In the genomic region with DNA sequence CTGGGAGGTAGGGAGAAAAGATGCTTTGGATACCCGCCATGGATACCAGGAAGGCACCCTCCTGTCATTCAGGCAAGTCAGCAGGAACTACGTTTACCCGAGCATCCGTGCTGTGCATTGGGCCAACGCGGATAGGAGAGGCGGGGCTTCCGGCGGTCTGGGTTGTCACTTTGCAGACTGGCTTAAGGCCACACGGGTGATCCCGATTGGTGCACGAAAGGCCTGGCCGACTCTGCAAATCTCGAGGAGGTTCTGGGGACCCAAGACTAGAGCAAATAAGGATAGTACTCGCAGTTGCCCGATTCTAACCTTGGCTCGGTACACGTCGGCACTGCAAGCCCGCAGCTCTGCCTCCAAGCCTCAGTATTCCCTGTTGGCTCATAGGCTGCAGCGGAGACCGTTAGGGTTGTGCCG, we compare ENCODE assay signal across 8 mouse cellular contexts. TPM values are rescaled to one million over a fixed set of nuclear protein-coding genes. Genes with fewer than 3 reads are reported as not detected.
DNase-seq lines count a peak whose midpoint lies in the region; ATAC-seq lines count a peak whose summit lies in the region.

A gene (plus strand): TSS at position 161 of the 414 bp plus-strand sequence.

- H3K4me1 ChIP-seq in embryonic facial prominence, embryonic 13.5 days = peaks cover 16% of the 10 kb centered on the region
- H3K4me1 ChIP-seq in limb, embryonic 11.5 days (ENCODE audit: control insufficient read depth, insufficient read depth, low read length) = peaks cover 6% of the 10 kb centered on the region; the same call in 1 of the 2 replicates
- H3K4me1 ChIP-seq in midbrain, embryonic 13.5 days (replicated peaks) = peaks cover 31% of the 10 kb centered on the region

- DNase-seq in 416B (ENCODE audit: low read depth) = peak; percentile 94
- DNase-seq in adrenal gland, postnatal 4 days (ENCODE audit: low spot score in 2 of 2) = peak; percentile 57 to 84
- DNase-seq in heart, adult 11 months = peak; percentile 99
- peak; percentile 91 for DNase-seq in kidney, adult 18-20 months
- peak; percentile 88 for DNase-seq in limb, embryonic 11.5 days (ENCODE audit: low spot score)
- peak; percentile 76 for DNase-seq in spleen, adult 12 weeks (ENCODE audit: low spot score)

- peak within 1 kb of the TSS; percentile 79 for H3K4me3 ChIP-seq in embryonic facial prominence, embryonic 13.5 days
- H3K4me3 ChIP-seq in limb, embryonic 11.5 days (ENCODE audit: low read depth, low read length) = peak within 1 kb of the TSS; percentile 86
- H3K4me3 ChIP-seq in midbrain, embryonic 13.5 days (replicated peaks) = peak within 1 kb of the TSS; percentile 87

- H3K9me3 ChIP-seq in embryonic facial prominence, embryonic 13.5 days = no peaks in the 10 kb centered on the region
- no peaks in the 10 kb centered on the region for H3K9me3 ChIP-seq in limb, embryonic 11.5 days (ENCODE audit: control insufficient read depth, low read length)
- no peaks in the 10 kb centered on the region for H3K9me3 ChIP-seq in midbrain, embryonic 13.5 days

- peak within 1 kb of the TSS; percentile 89 for H3K27ac ChIP-seq in embryonic facial prominence, embryonic 13.5 days
- H3K27ac ChIP-seq in limb, embryonic 11.5 days (replicated peaks; ENCODE audit: low read depth, low read length) = peak within 1 kb of the TSS; percentile 75
- H3K27ac ChIP-seq in midbrain, embryonic 13.5 days = peak within 1 kb of the TSS; percentile 83

- peaks cover 23% of the 10 kb centered on the region for H3K36me3 ChIP-seq in embryonic facial prominence, embryonic 13.5 days
- H3K36me3 ChIP-seq in limb, embryonic 11.5 days (ENCODE audit: control insufficient read depth, insufficient read depth, low read length) = peaks cover 3% of the 10 kb centered on the region
- H3K36me3 ChIP-seq in midbrain, embryonic 13.5 days = peaks cover 21% of the 10 kb centered on the region

- peak within 1 kb of the TSS; percentile 87 for H3K9ac ChIP-seq in embryonic facial prominence, embryonic 13.5 days
- H3K9ac ChIP-seq in limb, embryonic 11.5 days (ENCODE audit: low read length) = peak within 1 kb of the TSS; percentile 89
- H3K9ac ChIP-seq in midbrain, embryonic 13.5 days (replicated peaks) = peak within 1 kb of the TSS; percentile 88

- H3K27me3 ChIP-seq in embryonic facial prominence, embryonic 13.5 days = no peaks in the 10 kb centered on the region
- H3K27me3 ChIP-seq in limb, embryonic 11.5 days (ENCODE audit: control insufficient read depth, insufficient read depth, low read length) = no peaks in the 10 kb centered on the region
- H3K27me3 ChIP-seq in midbrain, embryonic 13.5 days = no peaks in the 10 kb centered on the region

- ATAC-seq in embryonic facial prominence, embryonic 13.5 days (ENCODE audit: insufficient number of reproducible peaks, insufficient read depth, low FRiP score, low TSS enrichment, low read depth) = peak; percentile 84
- peak; percentile 87 for ATAC-seq in limb, embryonic 11.5 days (ENCODE audit: insufficient number of reproducible peaks, low FRiP score, low TSS enrichment, low read depth)
- peak; percentile 95 for ATAC-seq in midbrain, embryonic 13.5 days

- under 1% methylated on average over 23 of the region's 23 CpGs for WGBS in embryonic facial prominence, embryonic 13.5 days
- 0% methylated on average over 23 of the region's 23 CpGs for WGBS in limb, embryonic 11.5 days
- under 1% methylated on average over 23 of the region's 23 CpGs for WGBS in midbrain, embryonic 13.5 days

- H3K4me2 ChIP-seq in embryonic facial prominence, embryonic 13.5 days = peak within 1 kb of the TSS; percentile 86
- H3K4me2 ChIP-seq in limb, embryonic 11.5 days (ENCODE audit: low read depth, severe bottlenecking) = peak within 1 kb of the TSS; percentile 91
- peak within 1 kb of the TSS; percentile 94 for H3K4me2 ChIP-seq in midbrain, embryonic 13.5 days (replicated peaks)

RNA-seq across cellular contexts. Expression of the gene that starts here (rescaled TPM):
- total RNA-seq in adrenal gland, postnatal 4 days (2021) = 10 to 100 TPM; 12.7 to 13.5 TPM
- polyA plus RNA-seq in embryonic facial prominence, embryonic 13.5 days (2015; fragmentation: Nextera tagmentation; extraction: Ambion mirVana) = 14.2 and 15.2 TPM in 2 replicates
- polyA plus RNA-seq in limb, embryonic 11.5 days (2014; fragmentation: Nextera tagmentation; extraction: Ambion mirVana) = 8.2 and 10.2 TPM in 2 replicates
- 13.7 and 15.4 TPM in 2 replicates for polyA plus RNA-seq in midbrain, embryonic 13.5 days (2015; fragmentation: Nextera tagmentation; extraction: Ambion mirVana)

Comparison
In these comparisons a context has a peak if more than half of its experiments do, and no peak if none do; other contexts are left out.
1. Peak in every context shown above with its lines: DNase-seq, ATAC-seq, H3K4me3 ChIP-seq and H3K27ac ChIP-seq.